Mouse (Mus musculus): ENCODE measurements at regions not wholly inside any gene's neighbourhood (a gene's known extent, or its start where the extent isn't known, plus 50 kb on each side); places are given as distances from the start of the nearest gene placed in this dataset.

- DNase-seq = no peak
Measured at GRCm38 (mm10) chr13:52448902-52449301, 82.2 kb downstream of the Diras2 start.

- DNase-seq = no peak
Measured at GRCm38 (mm10) chr13:52451486-52451885, 79.6 kb downstream of the Diras2 start.

DNA sequence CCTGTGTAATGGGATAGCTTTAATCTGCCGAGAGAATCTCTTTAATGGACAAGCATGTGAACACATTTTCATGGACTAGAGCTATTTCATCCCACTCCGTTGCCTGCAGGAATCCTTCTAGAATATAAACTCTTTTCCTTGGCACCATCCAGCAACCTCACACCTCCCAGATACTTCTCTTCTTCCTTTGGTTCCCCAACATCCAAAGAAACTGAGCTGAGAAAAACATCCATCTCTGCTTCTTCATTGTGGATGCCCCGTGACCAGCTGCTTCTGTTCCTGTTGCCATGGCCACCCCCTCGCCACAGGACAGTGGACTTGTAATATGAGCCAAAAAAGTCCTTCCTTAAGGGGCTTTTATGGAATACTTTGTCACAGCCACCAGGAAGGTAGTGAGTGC is 78.8 kb downstream of the Diras2 start:
- no peak for DNase-seq

Data from cerebellum, adult 11 months (tissue).